Mouse (Mus musculus): Measurements from ENCODE around the gene Kcnk4. TPM values are rescaled to one million over a fixed set of nuclear protein-coding genes. Genes with fewer than 3 reads are reported as not detected.

Kcnk4 gene
- total RNA-seq, 2 experiments from 2014 or later = 39.1 to 39.2 TPM

DNA sequence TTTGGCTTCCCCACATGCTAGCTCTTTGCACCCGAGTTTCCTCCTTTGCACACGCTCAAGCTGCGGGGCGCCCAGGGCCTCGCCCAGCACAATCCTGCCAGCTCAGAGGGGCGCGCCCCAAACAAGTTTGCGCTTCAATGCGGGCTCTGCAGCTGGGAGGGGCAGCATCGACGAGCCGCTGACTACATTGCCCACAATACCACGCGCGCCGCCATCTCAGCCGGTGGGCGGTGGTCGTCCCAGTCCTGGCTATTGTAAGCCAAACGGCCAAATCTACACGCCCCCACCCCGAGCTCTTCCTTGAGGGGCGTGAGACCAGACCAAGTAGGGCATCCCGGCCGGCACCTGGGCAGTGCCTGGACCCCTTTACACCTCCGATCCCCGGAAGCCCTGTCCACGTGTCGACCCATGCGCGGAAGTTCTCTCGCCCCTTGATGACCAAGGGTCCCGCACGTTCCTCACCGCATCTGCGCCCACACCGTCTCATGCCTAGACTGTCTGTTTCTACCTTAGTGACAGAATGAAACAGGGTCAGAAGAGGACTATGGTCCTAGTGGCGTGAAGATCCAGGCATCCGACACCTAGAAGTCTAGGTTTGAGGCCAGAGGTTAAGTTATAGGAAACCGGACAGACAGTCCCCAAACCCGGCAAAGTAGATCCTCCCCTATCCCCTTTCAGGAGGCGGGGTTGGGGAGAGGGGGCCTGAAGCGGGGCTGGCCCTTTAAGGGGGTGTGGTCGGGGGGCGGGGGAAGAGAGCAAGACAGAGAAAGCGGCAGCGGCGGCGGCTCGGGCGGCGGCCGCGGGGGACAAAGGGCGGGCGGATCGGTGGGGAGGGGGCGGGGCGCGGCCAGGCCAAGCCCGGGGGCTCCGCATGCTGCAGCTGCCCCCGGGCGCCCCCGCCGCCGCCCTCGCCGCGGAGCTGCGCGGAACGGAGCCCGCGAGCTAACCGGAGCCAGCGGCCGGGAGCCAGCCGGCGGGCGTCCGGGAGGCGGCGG is 40.2 kb upstream of the Kcnk4 start, which contains the start of gene Ppp1r14b:
TSS of gene Ppp1r14b (plus strand) at position 758 of the 995 bp plus-strand sequence.
- peak; percentile 72 to 76 for DNase-seq (ENCODE audit: extremely low spot score in 1 of 2, low spot score in 2 of 2)
- intact Hi-C loops (cut with DNase I) = loop anchor here (5.0 kb wide), 1 partner anchor 32 kb away; the partner anchor contains the start of genes Bad and Gpr137
- no peak for TF ChIP-seq CTCF (IDR thresholded peaks at IDR 0.05)
- Histone ChIP-seq H3K4me3 (peak within 1 kb of the TSS; percentile 92), H3K27ac (peak within 1 kb of the TSS; percentile 80)

DNA sequence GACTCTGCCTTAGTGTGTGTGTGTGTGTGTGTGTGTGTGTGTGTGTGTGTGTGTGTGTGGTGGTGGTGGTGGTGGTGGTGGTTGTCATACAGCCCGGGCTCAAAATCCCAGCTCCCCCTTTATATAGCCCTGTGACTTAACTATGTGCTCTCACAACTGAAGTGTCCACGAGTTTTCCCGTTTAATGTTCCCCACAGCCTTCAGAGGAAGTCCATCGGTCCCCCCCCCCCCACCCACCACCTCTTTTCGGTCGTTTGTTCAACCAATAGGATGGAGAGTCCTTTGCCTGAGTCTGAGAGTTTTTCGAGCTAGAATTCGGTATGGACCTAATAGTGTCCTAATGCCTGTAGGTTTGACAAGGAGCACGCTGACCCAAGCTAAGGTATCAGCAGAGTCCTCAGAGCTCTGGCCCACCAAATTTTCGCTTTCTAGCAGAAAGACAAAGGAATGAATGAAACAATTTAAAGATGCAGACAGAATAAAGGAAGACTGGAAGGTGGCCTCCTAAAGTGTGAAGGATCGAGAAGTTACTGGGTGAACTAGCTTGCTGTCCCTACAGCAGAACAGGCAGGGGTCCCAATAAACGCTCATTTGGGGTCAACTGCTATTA is 39.4 kb upstream of the Kcnk4 start:
- H3K4me3 ChIP-seq = peak overlapping the region; percentile 92
- TF ChIP-seq CTCF (IDR thresholded peaks at IDR 0.05) = no peak
- no peak overlapping the region; the same call in 1 of the 2 replicates for H3K27ac ChIP-seq
- intact Hi-C loops (cut with DNase I) = no loop called here
- no peak for DNase-seq (ENCODE audit: extremely low spot score in 1 of 2, low spot score in 2 of 2)

DNA sequence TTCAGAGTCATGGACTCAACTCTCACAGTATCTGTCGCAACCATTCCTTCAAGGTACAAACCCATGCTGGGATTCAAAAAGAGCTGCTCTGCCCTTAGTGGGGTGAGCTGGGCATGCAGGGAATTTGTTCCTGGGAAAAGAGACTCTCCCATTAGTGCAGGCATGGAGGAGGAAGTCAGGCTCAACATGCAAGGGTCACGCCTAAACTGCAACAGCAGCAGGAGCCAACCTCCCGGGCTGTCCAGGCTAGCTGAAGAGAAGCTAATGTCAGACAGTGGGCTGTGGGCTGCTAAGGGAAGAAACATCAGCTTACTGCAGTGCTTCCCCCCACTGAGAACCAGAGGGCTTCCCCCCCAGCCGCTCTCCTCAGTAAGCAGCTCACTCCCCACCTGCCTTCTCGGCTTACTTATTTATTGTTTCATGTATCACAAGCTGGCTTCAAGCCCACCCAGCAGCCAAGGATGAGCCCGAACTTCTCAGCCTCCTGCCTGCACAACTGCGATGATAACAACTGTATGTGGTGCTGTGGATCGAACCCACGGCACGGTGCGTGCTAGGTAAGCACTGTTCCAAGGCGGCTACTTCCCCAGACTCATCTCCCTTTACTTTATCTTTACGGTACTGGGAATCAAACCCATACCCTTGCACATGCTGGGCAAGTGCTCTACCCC is 38.1 kb upstream of the Kcnk4 start:
- no peak for TF ChIP-seq CTCF (IDR thresholded peaks at IDR 0.05)
- intact Hi-C loops (cut with DNase I) = no loop called here
- no peak overlapping the region for H3K27ac ChIP-seq
- H3K4me3 ChIP-seq = no peak overlapping the region
- DNase-seq (ENCODE audit: extremely low spot score in 1 of 2, low spot score in 2 of 2) = no peak

DNA sequence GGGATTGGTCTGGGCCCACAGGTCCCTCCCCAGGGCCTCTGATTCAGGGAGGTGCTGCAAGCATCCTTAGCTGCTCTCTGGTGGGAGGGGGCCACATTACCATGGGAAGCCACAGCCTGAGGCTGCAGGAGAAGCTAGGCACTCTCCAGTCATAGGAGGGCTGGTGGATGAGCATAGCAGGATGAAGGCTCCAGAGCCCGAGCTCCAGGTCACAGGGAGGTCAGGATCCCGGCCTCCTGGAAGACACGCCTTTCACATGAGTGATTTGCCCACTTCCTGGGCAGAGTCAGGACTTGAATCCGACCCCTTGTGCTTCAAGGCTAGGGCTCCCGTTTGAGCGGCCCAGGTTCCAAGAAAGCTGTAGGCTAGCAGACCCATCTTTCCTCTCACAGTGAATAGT is 37.3 kb upstream of the Kcnk4 start:
- TF ChIP-seq CTCF (IDR thresholded peaks at IDR 0.05) = no peak
- intact Hi-C loops (cut with DNase I) = no loop called here
- Histone ChIP-seq H3K27ac (no peak overlapping the region), H3K4me3 (no peak overlapping the region)
- DNase-seq (ENCODE audit: extremely low spot score in 1 of 2, low spot score in 2 of 2) = no peak

DNA sequence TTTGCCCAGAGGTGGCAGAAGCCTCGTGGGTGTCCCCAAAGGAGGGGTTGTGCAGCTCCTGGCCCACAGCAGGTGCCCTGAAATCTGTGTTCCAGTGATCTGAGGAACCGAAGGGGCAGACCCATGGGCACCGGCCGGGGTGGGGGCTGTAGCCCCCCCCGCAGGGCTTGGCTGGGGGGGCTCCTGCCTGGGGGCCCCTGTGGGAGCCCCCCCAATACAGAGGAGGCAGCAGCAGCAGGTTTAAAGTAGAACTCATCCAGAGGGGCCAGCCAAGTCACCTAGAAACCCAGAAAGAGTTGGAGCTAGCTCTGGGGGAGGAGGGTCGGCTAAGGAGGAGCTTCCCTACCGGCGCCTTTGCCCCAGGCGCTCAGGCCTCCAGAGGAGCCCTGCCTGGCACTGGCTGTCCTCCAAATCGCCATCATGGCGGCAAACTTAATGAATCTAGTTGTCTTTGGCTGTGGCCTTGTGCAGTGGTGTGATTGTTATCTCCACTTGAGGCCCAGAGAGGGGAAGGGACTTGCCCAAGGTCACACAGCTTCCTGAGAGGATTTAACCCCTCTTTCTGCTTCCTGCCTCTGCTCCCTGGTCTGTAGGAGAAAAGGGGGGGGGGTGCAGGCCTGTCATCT is 36.3 kb upstream of the Kcnk4 start:
- Histone ChIP-seq H3K4me3 (no peak overlapping the region), H3K27ac (no peak overlapping the region)
- TF ChIP-seq CTCF (IDR thresholded peaks at IDR 0.05) = no peak
- DNase-seq (ENCODE audit: extremely low spot score in 1 of 2, low spot score in 2 of 2) = no peak
- intact Hi-C loops (cut with DNase I) = no loop called here

DNA sequence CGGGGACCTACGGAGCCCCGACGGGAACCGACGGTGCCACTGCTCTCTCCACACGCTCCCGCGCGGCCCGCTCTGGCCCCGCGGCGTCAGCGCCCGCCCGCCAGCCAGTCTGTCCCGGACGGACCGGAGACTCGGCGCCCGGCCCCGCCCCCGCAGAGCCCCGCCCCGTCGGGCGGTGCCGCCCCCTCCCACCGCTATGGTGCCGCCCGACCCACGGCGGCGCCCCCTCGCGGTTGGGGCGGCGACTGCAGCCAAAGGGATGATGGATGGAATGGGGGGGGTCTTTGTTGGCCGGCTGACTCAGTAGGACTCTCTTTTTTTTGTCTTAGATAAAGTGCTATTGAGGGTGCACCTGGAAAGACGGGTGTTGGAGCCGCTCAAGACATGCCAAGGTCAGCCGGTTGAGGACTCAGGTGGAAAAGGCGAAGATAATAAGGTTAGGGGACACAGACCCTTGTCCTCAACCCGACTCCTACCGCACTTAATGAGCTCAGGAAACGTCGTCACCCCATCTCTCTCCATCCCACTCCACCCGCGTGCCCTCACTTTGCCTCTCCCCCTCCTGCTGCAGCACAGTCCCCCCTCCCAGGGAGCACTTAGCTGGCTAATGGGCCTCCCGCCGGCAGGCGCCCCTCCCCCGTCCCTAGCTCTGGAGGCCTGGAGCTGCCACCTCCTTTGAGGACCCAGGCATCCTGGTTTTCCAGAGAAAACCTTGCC is 35.5 kb upstream of the Kcnk4 start:
- TF ChIP-seq CTCF (IDR thresholded peaks at IDR 0.05) = peak; percentile 59
- peak; percentile 51 to 54 for DNase-seq (ENCODE audit: extremely low spot score in 1 of 2, low spot score in 2 of 2)
- no peak overlapping the region for H3K27ac ChIP-seq
- intact Hi-C loops (cut with DNase I) = loop anchor here (2.0 kb wide), 1 partner anchor 17 kb away; no protein-coding TSS in a partner anchor
- peak overlapping the region; percentile 49 for H3K4me3 ChIP-seq

DNA sequence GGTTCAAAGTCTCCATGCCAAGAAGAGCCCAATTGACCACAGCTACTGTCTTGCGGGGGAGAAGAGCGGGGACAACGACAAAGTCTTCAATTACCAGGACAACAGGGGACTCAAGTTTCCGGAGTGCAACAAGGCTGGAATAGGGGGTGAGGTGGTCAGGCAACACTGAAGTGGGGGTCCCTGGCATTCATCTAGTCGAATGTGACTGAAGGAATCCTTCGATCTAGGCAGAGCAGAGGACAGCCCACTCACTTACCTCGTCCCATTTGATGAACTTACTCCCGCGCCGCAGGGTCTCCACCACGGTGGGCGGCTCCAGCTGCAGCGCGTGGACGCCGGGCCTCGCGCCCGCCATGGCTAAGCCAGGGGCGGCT is 35.0 kb upstream of the Kcnk4 start:
- no peak for DNase-seq (ENCODE audit: extremely low spot score in 1 of 2, low spot score in 2 of 2)
- TF ChIP-seq CTCF (IDR thresholded peaks at IDR 0.05) = no peak
- intact Hi-C loops (cut with DNase I) = loop anchor here (2.0 kb wide), 1 partner anchor 16 kb away; no protein-coding TSS in a partner anchor
- no peak overlapping the region for H3K27ac ChIP-seq
- peak overlapping the region; percentile 49 for H3K4me3 ChIP-seq

DNA sequence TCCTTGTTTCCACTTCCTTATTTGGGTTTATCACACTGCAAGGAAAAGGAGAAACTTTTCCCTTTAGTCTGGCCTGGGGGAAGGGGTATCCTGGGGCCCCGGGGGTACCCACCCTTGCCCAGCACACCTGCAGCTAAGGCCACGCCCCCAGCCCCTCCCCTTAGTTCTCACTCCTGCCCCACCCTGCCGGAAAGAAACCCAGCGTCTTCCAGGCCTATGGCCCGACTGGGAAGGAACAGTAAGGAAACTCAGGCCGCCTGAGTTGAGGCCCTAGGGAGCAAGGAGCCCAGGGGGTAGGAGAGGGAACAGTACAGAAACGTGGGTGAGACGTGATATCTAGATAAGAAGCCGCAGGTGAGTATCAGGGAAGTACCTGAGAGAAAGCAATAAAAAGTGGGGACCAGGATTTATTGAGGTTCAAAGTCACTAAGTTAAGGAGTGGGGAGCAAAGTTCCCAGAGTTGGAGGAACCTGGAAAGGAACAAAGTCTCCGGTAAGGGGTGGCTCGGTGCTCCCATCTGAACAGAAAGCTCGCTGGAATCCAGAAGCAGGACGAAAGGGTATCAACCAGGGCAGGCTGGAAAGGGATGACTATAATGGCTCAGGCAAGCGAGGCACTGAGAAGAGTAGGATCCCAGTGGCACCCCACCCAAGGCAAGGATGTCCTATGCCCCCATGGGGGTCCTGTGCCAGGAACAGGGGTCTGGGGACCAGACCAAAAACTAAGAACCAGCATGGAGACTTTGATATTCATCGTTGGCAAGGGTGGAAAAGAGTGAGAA is 34.4 kb upstream of the Kcnk4 start:
- intact Hi-C loops (cut with DNase I) = loop anchor here (2.0 kb wide), 1 partner anchor 16 kb away; no protein-coding TSS in a partner anchor

DNA sequence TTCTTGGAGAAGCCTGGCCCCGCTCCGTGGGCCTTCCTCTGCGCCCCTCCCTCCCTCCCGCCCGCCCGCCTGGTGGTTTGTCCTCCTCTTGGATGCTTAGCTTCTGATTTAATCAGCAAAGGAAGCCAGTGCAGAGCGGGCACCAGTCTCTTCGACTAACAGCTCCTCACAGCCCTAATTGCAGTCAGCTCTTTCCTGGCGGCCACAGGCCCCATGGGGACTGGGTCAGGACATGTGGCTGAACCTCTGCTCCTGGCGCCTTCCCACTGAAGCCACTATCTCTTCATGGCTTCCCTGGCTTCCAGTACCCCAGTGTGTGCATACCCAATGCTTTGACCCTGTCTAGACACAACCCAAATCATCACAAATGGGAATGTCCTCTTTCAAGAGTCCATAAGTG is 22.1 kb upstream of the Kcnk4 start:
- no peak for DNase-seq (ENCODE audit: extremely low spot score in 1 of 2, low spot score in 2 of 2)
- no peak overlapping the region for H3K27ac ChIP-seq
- intact Hi-C loops (cut with DNase I) = no loop called here
- H3K4me3 ChIP-seq = no peak overlapping the region
- TF ChIP-seq CTCF (IDR thresholded peaks at IDR 0.05) = no peak

More for the DNA sequence above, 34.4 kb upstream of the Kcnk4 start:
- Histone ChIP-seq H3K27ac (no peak overlapping the region), H3K4me3 (peak overlapping the region; percentile 49)
- no peak for DNase-seq (ENCODE audit: extremely low spot score in 1 of 2, low spot score in 2 of 2)
- no peak for TF ChIP-seq CTCF (IDR thresholded peaks at IDR 0.05)

DNA sequence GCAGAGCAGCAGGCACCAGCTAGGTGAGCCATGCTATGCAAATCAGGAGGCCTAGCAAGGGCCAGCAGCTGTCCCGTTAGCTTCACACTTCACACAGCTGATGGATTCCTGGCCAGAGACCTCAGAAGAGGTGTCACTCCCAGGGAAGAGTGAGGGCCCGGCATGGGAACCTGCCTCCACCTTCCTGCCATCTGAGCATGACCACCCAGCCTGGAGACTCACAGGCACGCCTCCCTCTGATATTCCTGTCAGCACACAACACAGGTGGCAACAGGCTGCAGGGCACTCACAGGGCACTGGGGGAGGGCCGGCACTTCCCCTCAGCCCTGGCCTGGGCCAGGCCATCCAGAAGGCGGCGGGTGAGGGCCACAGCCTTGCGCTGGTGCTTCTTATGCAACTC is 21.1 kb upstream of the Kcnk4 start:
- no peak for DNase-seq (ENCODE audit: extremely low spot score in 1 of 2, low spot score in 2 of 2)
- intact Hi-C loops (cut with DNase I) = no loop called here

More for the DNA sequence above, 21.1 kb upstream of the Kcnk4 start:
- Histone ChIP-seq H3K27ac (no peak overlapping the region), H3K4me3 (no peak overlapping the region)
- no peak for TF ChIP-seq CTCF (IDR thresholded peaks at IDR 0.05)

All from left cerebral cortex, adult 2 months (tissue).